Mouse (Mus musculus): ENCODE results near the gene Chrm5. TPM values are rescaled to one million over a fixed set of nuclear protein-coding genes. Genes with fewer than 3 reads are reported as not detected.

The Chrm5 gene
- polyA plus RNA-seq, 1 experiment from 2014 or later: 1.2 TPM

GRCm38 (mm10) chr2:112443491-112443890 is 37.1 kb downstream of the Chrm5 start:
- WGBS: 63% methylated on average over 2 of the region's 2 CpGs
- H3K27me3 ChIP-seq (replicated peaks; ENCODE audit: control insufficient read depth, insufficient read depth, low read length): no peaks in the 10 kb centered on the region
- no peak overlapping the region for H3K4me3 ChIP-seq (ENCODE audit: low read length)
- H3K9ac ChIP-seq (ENCODE audit: low read depth, low read length): no peak overlapping the region
- no peak for ATAC-seq
- H3K27ac ChIP-seq (ENCODE audit: low read depth, low read length): no peak overlapping the region
- H3K36me3 ChIP-seq (ENCODE audit: control insufficient read depth, insufficient read depth, low read length): no peaks in the 10 kb centered on the region
- H3K4me1 ChIP-seq (ENCODE audit: control insufficient read depth, insufficient read depth, low read depth, low read length): no peaks in the 10 kb centered on the region
- no peaks in the 10 kb centered on the region for H3K9me3 ChIP-seq (ENCODE audit: control insufficient read depth, low read length)
- H3K4me2 ChIP-seq (ENCODE audit: low read length): no peak overlapping the region

DNA sequence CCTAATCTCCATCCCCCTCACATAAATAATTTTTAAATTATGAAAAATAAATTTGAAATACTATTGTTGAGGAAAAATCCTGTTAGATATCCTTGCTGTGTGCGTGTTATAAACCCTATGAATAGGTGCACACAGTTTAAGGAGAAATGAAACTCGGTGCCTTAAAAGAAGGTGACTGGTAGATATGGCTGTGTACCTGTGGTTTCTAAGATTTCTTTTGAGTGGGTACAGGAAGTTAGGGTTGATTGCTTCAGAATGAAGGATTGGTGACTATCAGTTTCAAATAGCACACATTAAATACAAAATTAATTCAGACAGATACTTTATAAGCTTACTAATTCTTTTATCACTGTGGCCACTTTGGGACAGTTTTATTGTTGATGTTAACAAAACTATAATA is 43.0 kb downstream of the Chrm5 start:
- no peak for ATAC-seq
- H3K4me2 ChIP-seq (ENCODE audit: low read length): no peak overlapping the region
- H3K4me3 ChIP-seq (ENCODE audit: low read length): no peak overlapping the region
- no peaks in the 10 kb centered on the region for H3K27me3 ChIP-seq (replicated peaks; ENCODE audit: control insufficient read depth, insufficient read depth, low read length)
- WGBS: 91% methylated on average over 2 of the region's 2 CpGs
- H3K9me3 ChIP-seq (ENCODE audit: control insufficient read depth, low read length): no peaks in the 10 kb centered on the region
- no peak overlapping the region for H3K27ac ChIP-seq (ENCODE audit: low read depth, low read length)
- no peaks in the 10 kb centered on the region for H3K4me1 ChIP-seq (ENCODE audit: control insufficient read depth, insufficient read depth, low read depth, low read length)
- no peaks in the 10 kb centered on the region for H3K36me3 ChIP-seq (ENCODE audit: control insufficient read depth, insufficient read depth, low read length)
- H3K9ac ChIP-seq (ENCODE audit: low read depth, low read length): no peak overlapping the region

GRCm38 (mm10) chr2:112436292-112436691 is 44.3 kb downstream of the Chrm5 start:
- Histone ChIP-seq H3K9ac (ENCODE audit: low read depth, low read length) (no peak overlapping the region), H3K9me3 (ENCODE audit: control insufficient read depth, low read length) (no peaks in the 10 kb centered on the region)
- WGBS: 74% methylated on average over 4 of the region's 4 CpGs

GRCm38 (mm10) chr2:112433359-112433758 is 47.2 kb downstream of the Chrm5 start:
- Histone ChIP-seq H3K36me3 (ENCODE audit: control insufficient read depth, insufficient read depth, low read length) (no peaks in the 10 kb centered on the region), H3K9ac (ENCODE audit: low read depth, low read length) (no peak overlapping the region), H3K27me3 (replicated peaks; ENCODE audit: control insufficient read depth, insufficient read depth, low read length) (no peaks in the 10 kb centered on the region), H3K27ac (ENCODE audit: low read depth, low read length) (no peak overlapping the region), H3K9me3 (ENCODE audit: control insufficient read depth, low read length) (no peaks in the 10 kb centered on the region), H3K4me2 (ENCODE audit: low read length) (no peak overlapping the region), H3K4me1 (ENCODE audit: control insufficient read depth, insufficient read depth, low read depth, low read length) (no peaks in the 10 kb centered on the region), H3K4me3 (ENCODE audit: low read length) (no peak overlapping the region)
- WGBS: 80% methylated on average over 2 of the region's 2 CpGs
- no peak for ATAC-seq

More at GRCm38 (mm10) chr2:112436292-112436691, 44.3 kb downstream of the Chrm5 start:
- no peaks in the 10 kb centered on the region for H3K36me3 ChIP-seq (ENCODE audit: control insufficient read depth, insufficient read depth, low read length)
- H3K4me2 ChIP-seq (ENCODE audit: low read length): no peak overlapping the region
- H3K27me3 ChIP-seq (replicated peaks; ENCODE audit: control insufficient read depth, insufficient read depth, low read length): no peaks in the 10 kb centered on the region
- ATAC-seq: no peak
- no peak overlapping the region for H3K4me3 ChIP-seq (ENCODE audit: low read length)
- no peaks in the 10 kb centered on the region for H3K4me1 ChIP-seq (ENCODE audit: control insufficient read depth, insufficient read depth, low read depth, low read length)
- H3K27ac ChIP-seq (ENCODE audit: low read depth, low read length): no peak overlapping the region

DNA sequence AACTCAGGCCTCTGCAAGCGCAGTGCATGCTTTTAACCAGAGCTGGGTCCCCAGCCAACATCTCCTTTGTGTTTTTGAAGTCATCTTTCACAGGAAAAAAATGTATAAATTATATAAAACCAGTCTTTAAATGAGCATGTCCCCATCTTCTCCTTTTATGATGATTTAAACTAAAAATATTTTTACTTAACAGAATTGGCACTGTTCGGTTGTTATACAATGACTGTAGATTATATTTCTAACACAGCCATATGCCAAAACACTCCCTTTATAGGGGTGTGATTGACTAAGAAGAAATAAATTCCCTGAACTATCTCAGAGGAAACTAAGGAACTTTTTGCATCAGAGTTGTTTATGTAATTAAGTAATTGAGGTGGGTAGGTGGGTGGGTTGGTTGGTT is 48.0 kb downstream of the Chrm5 start:
- Histone ChIP-seq H3K36me3 (ENCODE audit: control insufficient read depth, insufficient read depth, low read length) (no peaks in the 10 kb centered on the region), H3K4me3 (ENCODE audit: low read length) (no peak overlapping the region), H3K4me1 (ENCODE audit: control insufficient read depth, insufficient read depth, low read depth, low read length) (no peaks in the 10 kb centered on the region), H3K9ac (ENCODE audit: low read depth, low read length) (no peak overlapping the region), H3K27ac (ENCODE audit: low read depth, low read length) (no peak overlapping the region), H3K9me3 (ENCODE audit: control insufficient read depth, low read length) (no peaks in the 10 kb centered on the region), H3K27me3 (replicated peaks; ENCODE audit: control insufficient read depth, insufficient read depth, low read length) (no peaks in the 10 kb centered on the region), H3K4me2 (ENCODE audit: low read length) (no peak overlapping the region)
- ATAC-seq: no peak
- 91% methylated on average over 2 of the region's 2 CpGs for WGBS

- Histone ChIP-seq H3K9ac (ENCODE audit: low read depth, low read length) (no peak overlapping the region), H3K36me3 (ENCODE audit: control insufficient read depth, insufficient read depth, low read length) (no peaks in the 10 kb centered on the region), H3K27me3 (replicated peaks; ENCODE audit: control insufficient read depth, insufficient read depth, low read length) (no peaks in the 10 kb centered on the region), H3K9me3 (ENCODE audit: control insufficient read depth, low read length) (no peaks in the 10 kb centered on the region), H3K4me3 (ENCODE audit: low read length) (no peak overlapping the region), H3K4me1 (ENCODE audit: control insufficient read depth, insufficient read depth, low read depth, low read length) (no peaks in the 10 kb centered on the region), H3K4me2 (ENCODE audit: low read length) (no peak overlapping the region), H3K27ac (ENCODE audit: low read depth, low read length) (no peak overlapping the region)
- WGBS: 81% methylated on average over 5 of the region's 5 CpGs
- ATAC-seq: no peak
Observed at GRCm38 (mm10) chr2:112430403-112430802, 50.2 kb downstream of the Chrm5 start.

- ATAC-seq: no peak
- Histone ChIP-seq H3K36me3 (ENCODE audit: control insufficient read depth, insufficient read depth, low read length) (no peaks in the 10 kb centered on the region), H3K4me1 (ENCODE audit: control insufficient read depth, insufficient read depth, low read depth, low read length) (no peaks in the 10 kb centered on the region), H3K4me3 (ENCODE audit: low read length) (no peak overlapping the region), H3K4me2 (ENCODE audit: low read length) (no peak overlapping the region), H3K27me3 (replicated peaks; ENCODE audit: control insufficient read depth, insufficient read depth, low read length) (no peaks in the 10 kb centered on the region), H3K27ac (ENCODE audit: low read depth, low read length) (no peak overlapping the region), H3K9me3 (ENCODE audit: control insufficient read depth, low read length) (no peaks in the 10 kb centered on the region), H3K9ac (ENCODE audit: low read depth, low read length) (no peak overlapping the region)
- WGBS: 92% methylated on average over 4 of the region's 4 CpGs
Observed at GRCm38 (mm10) chr2:112429665-112430064, 50.9 kb downstream of the Chrm5 start.

Other genes starting within 250 kb of the Chrm5 start
- 28.5 and 32.4 TPM in 2 replicates for gene Lpcat4, start 241.3 kb downstream of the Chrm5 start, polyA plus RNA-seq (2015; fragmentation: Nextera tagmentation; extraction: Ambion mirVana)
- gene Nutm1, start 221.5 kb downstream of the Chrm5 start, polyA plus RNA-seq (2015; fragmentation: Nextera tagmentation; extraction: Ambion mirVana): 0.04 TPM in 1 of 2 replicates, not detected in the other
- 165 and 189 TPM in 2 replicates for gene Nop10, start 218.8 kb downstream of the Chrm5 start, polyA plus RNA-seq (2015; fragmentation: Nextera tagmentation; extraction: Ambion mirVana)
- gene Slc12a6, start 214.9 kb downstream of the Chrm5 start, polyA plus RNA-seq (2015; fragmentation: Nextera tagmentation; extraction: Ambion mirVana): 14.7 and 17.5 TPM in 2 replicates
- not detected in 2 replicates for gene Gm21985, start 214.5 kb downstream of the Chrm5 start, polyA plus RNA-seq (2015; fragmentation: Nextera tagmentation; extraction: Ambion mirVana)
- gene Emc4, start 112.7 kb downstream of the Chrm5 start, polyA plus RNA-seq (2015; fragmentation: Nextera tagmentation; extraction: Ambion mirVana): 210 and 240 TPM in 2 replicates
- gene Katnbl1, start 101.6 kb downstream of the Chrm5 start, polyA plus RNA-seq (2015; fragmentation: Nextera tagmentation; extraction: Ambion mirVana): 29.7 and 31.1 TPM in 2 replicates
- 25.1 and 26.4 TPM in 2 replicates for gene Emc7, start 25.8 kb downstream of the Chrm5 start, polyA plus RNA-seq (2015; fragmentation: Nextera tagmentation; extraction: Ambion mirVana)
- 2.2 and 4.2 TPM in 2 replicates for gene Aven, start 12.2 kb upstream of the Chrm5 start, polyA plus RNA-seq (2015; fragmentation: Nextera tagmentation; extraction: Ambion mirVana)

All from hindbrain, embryonic 16.5 days (tissue).